Mouse (Mus musculus): ENCODE results near the gene Ddx41. TPM values are rescaled to one million over a fixed set of nuclear protein-coding genes. Genes with fewer than 3 reads are reported as not detected.

Ddx41 gene
- polyA plus RNA-seq, 1 experiment from 2014 or later = 60.1 TPM

DNA sequence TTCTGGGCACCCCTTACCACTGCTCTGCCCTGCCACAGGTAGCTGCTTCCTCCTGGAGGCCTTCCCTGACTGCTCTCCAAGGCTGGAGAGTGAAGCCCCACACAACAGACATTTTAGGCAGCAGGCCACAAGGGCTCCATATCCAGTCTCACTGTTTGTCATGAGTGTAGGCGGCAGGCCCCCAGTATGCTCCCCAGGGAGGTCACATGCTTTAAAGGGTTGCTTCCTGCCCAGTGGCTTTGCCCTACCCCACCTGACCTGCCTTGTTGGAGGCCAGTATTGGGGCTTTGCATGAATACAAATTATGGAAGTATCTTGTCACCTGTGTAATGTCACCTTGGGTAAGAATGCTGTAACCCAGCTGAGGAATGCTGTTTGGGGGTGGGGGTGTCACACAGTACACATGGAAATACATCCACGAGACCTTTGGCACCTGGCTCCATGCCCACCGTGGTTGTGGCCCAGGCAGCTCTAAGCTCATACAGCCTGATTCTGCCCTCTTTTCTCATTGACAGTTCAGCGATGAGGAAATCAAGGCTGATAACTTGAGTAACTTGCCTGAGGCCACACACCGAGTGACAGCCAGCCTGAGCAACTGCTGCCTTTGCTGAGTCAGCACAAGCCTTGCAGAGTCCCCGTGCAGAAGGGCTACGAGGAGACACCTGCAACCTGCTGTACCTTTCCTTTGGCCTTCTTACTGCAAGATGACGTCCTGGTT is 7.1 kb downstream of the Ddx41 start, which contains the start of gene Dok3:
TSS of gene Dok3 (minus strand) at position 99 of the 718 bp plus-strand sequence.
- no peak for TF ChIP-seq CTCF (IDR thresholded peaks at IDR 0.05; ENCODE audit: low read depth)
- no peaks in the 10 kb centered on the region for H3K9me3 ChIP-seq (replicated peaks; ENCODE audit: low read length)
- no peak for DNase-seq (ENCODE audit: low spot score)
- no peak within 1 kb of the TSS for H3K4me2 ChIP-seq (ENCODE audit: low read length)
- H3K27me3 ChIP-seq (ENCODE audit: insufficient read depth, low read length) = no peaks in the 10 kb centered on the region
- no peak within 1 kb of the TSS for H3K27ac ChIP-seq
- ATAC-seq (replicated peaks; ENCODE audit: low FRiP score, low read depth) = peak; percentile 36
- no peak within 1 kb of the TSS for H3K9ac ChIP-seq (ENCODE audit: low read depth, low read length)
- 73% methylated on average over 8 of the region's 8 CpGs for WGBS
- peaks cover 36% of the 10 kb centered on the region; the same call in 1 of the 2 replicates for H3K36me3 ChIP-seq (ENCODE audit: insufficient read depth, low read length)
- no peaks in the 10 kb centered on the region for H3K4me1 ChIP-seq (replicated peaks; ENCODE audit: insufficient read depth, low read length)
- H3K4me3 ChIP-seq (replicated peaks; ENCODE audit: low read depth, low read length) = no peak within 1 kb of the TSS

DNA sequence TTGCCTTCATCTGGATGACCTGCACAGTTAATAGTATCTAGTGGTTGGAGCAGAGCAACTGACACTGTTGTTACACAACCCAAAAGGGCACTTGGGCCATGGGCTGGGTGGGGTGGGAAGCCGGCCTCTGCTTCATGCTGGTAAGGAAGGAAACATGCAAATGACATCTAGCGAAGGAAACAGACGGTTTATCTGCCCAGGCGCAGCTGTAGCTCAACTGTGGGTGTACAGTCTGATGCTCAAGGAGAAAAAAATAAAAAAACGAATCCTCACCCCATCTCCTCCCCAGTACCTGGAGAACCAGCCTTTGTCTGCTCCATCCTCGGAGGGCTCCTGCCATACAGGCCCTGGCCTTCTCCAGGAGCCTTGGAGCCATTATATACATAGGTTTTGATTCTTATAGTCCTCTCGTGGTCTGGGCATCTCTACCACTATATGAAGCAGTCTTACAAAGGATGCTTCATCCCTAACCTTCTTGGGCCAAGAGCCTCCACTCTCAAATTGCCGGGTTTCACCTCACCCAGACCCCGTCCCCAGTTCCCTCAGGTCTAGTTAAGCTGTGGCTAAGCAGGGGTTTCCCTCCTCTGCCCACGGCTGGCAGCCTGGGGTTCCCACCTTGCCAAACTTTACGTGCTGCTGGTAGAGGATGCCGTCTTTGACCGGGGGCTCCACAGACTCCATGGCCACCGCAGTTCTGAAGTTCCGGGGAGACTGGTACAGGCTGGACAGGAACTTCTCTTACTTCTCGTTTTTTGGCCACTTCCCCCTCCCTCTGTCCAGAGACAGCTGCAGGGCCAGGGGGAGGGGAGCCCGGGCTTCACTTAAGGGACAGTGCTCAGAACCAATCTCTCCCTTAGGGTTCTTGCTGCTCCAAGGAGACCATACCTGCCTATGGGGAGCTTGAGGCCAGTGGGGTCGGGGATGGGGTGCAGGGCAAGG is 8.4 kb downstream of the Ddx41 start:
- no peaks in the 10 kb centered on the region for H3K27me3 ChIP-seq (ENCODE audit: insufficient read depth, low read length)
- WGBS = 79% methylated on average over 18 of the region's 18 CpGs
- H3K4me1 ChIP-seq (replicated peaks; ENCODE audit: insufficient read depth, low read length) = peaks cover 5% of the 10 kb centered on the region; the same call in 1 of the 2 replicates
- H3K27ac ChIP-seq = no peak overlapping the region
- ATAC-seq (replicated peaks; ENCODE audit: low FRiP score, low read depth) (no peak), DNase-seq (ENCODE audit: low spot score) (no peak)
- H3K9ac ChIP-seq (ENCODE audit: low read depth, low read length) = no peak overlapping the region
- H3K4me3 ChIP-seq (replicated peaks; ENCODE audit: low read depth, low read length) = no peak overlapping the region
- no peak overlapping the region for H3K4me2 ChIP-seq (ENCODE audit: low read length)
- TF ChIP-seq CTCF (IDR thresholded peaks at IDR 0.05; ENCODE audit: low read depth) = no peak
- H3K9me3 ChIP-seq (replicated peaks; ENCODE audit: low read length) = no peaks in the 10 kb centered on the region
- peaks cover 26% of the 10 kb centered on the region; the same call in 1 of the 2 replicates for H3K36me3 ChIP-seq (ENCODE audit: insufficient read depth, low read length)

DNA sequence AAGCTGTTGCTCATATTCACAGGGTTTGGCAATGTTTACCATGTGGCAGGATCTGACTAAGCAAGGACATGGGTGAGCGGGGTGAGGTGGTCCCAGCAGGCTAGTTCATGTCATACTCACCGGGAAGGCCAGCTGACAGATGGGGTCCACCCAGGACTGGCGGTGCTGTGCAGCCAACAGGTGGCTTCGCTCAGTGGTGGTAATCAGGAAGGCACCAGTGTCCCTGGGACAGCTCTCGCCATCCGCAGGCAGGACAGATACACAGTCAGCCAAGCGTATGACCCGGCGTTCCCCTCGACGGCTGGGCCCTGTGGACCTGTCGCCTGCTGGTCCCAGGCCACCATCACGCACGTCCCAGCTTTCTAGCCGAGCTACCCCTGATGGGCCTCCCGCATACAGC is 9.2 kb downstream of the Ddx41 start:
- 71% methylated on average over 16 of the region's 16 CpGs for whole genome bisulfite sequencing
- Histone ChIP-seq H3K4me3 (replicated peaks; ENCODE audit: low read depth, low read length) (no peak overlapping the region), H3K27me3 (ENCODE audit: insufficient read depth, low read length) (no peaks in the 10 kb centered on the region)

DNA sequence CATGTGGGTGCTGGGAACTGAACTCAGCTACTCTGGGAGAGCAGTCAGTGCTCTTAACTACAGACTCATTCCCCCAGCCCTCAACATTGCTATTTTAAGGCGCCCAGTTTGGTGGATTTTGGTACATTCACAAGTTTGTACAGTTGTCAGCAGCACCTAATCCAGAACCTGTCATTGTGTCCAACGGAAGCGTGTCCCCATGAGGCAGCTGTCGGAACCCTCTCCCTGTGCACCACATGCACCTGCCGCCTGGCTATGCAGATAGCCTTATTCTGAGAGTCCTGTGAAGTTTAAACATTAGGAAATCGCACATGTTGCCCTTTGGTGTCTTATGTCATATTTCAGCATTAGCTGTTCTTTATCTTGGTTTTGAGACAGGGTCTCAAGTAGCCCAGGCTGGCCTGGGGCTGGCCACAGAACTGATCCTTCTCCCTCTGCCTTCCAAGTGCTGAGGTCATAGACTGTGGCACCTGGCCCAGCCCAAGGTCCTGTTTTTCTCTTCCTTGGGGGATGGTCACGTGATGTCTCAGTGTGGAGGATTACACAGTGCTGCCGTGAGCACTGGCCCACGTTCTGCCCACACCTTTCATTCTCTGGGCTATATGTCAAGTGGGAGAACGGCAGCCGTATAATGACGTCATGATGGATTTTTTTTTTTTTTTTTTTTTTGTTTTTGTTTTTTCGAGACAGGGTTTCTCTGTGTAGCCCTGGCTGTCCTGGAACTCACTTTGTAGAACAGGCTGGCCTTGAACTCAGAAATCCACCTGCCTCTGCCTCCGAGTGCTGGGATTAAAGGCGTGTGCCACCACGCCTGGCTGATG is 10.5 kb downstream of the Ddx41 start:
- H3K4me3 ChIP-seq (replicated peaks; ENCODE audit: low read depth, low read length) = no peak overlapping the region
- no peak overlapping the region for H3K9ac ChIP-seq (ENCODE audit: low read depth, low read length)
- H3K4me1 ChIP-seq (replicated peaks; ENCODE audit: insufficient read depth, low read length) = peaks cover 5% of the 10 kb centered on the region; the same call in 1 of the 2 replicates
- 73% methylated on average over 16 of the region's 16 CpGs for WGBS
- no peaks in the 10 kb centered on the region for H3K9me3 ChIP-seq (replicated peaks; ENCODE audit: low read length)
- no peak overlapping the region for H3K4me2 ChIP-seq (ENCODE audit: low read length)
- TF ChIP-seq CTCF (IDR thresholded peaks at IDR 0.05; ENCODE audit: low read depth) = no peak
- H3K27me3 ChIP-seq (ENCODE audit: insufficient read depth, low read length) = no peaks in the 10 kb centered on the region
- H3K27ac ChIP-seq = no peak overlapping the region
- peaks cover 14% of the 10 kb centered on the region; the same call in 1 of the 2 replicates for H3K36me3 ChIP-seq (ENCODE audit: insufficient read depth, low read length)
- ATAC-seq (replicated peaks; ENCODE audit: low FRiP score, low read depth) = no peak
- no peak for DNase-seq (ENCODE audit: low spot score)

More for the DNA sequence above, 9.2 kb downstream of the Ddx41 start:
- Histone ChIP-seq H3K4me1 (replicated peaks; ENCODE audit: insufficient read depth, low read length) (peaks cover 5% of the 10 kb centered on the region; the same call in 1 of the 2 replicates), H3K9ac (ENCODE audit: low read depth, low read length) (no peak overlapping the region), H3K36me3 (ENCODE audit: insufficient read depth, low read length) (peaks cover 26% of the 10 kb centered on the region; the same call in 1 of the 2 replicates), H3K9me3 (replicated peaks; ENCODE audit: low read length) (no peaks in the 10 kb centered on the region), H3K4me2 (ENCODE audit: low read length) (no peak overlapping the region), H3K27ac (no peak overlapping the region)
- DNase-seq (ENCODE audit: low spot score) = no peak
- TF ChIP-seq CTCF (IDR thresholded peaks at IDR 0.05; ENCODE audit: low read depth) = no peak
- ATAC-seq (replicated peaks; ENCODE audit: low FRiP score, low read depth) = no peak; the same call in 1 of the 2 replicates

DNA sequence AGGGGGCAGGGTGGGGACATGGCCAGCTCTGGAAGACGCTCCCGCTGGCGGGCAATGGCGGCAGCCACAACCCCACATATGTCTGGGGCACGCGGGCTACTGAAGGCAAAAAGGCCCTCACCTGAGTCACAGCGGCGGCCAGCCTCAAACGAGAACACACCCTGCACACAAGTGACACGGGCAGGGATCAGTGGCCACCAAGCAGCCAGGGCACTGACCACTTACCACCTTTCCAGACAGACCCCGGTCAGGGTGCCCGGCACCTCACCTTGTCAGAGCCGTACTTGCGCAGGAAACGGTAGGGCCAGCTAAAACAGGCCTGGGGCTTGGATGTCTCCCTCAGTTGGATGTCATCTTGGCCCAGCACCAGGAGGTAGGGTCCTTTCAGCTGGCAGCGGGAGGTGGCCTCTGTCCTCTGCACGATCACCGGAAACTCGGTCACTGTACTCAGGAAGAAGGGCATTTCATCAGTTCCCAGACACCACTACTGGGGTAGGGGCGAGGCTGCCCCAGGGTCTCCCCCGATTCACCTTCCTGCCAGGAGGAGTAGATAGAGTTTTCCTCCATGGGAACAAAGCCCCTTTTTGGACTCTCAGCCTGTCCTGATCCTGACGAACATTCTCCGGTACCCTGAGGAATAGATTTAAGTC is 12.4 kb downstream of the Ddx41 start:
- Histone ChIP-seq H3K36me3 (ENCODE audit: insufficient read depth, low read length) (no peaks in the 10 kb centered on the region), H3K27ac (no peak overlapping the region), H3K4me2 (ENCODE audit: low read length) (no peak overlapping the region), H3K9ac (ENCODE audit: low read depth, low read length) (no peak overlapping the region), H3K4me1 (replicated peaks; ENCODE audit: insufficient read depth, low read length) (peaks cover 5% of the 10 kb centered on the region; the same call in 1 of the 2 replicates), H3K27me3 (ENCODE audit: insufficient read depth, low read length) (no peaks in the 10 kb centered on the region), H3K4me3 (replicated peaks; ENCODE audit: low read depth, low read length) (no peak overlapping the region), H3K9me3 (replicated peaks; ENCODE audit: low read length) (no peaks in the 10 kb centered on the region)
- WGBS = 86% methylated on average over 23 of the region's 23 CpGs
- DNase-seq (ENCODE audit: low spot score) (no peak), ATAC-seq (replicated peaks; ENCODE audit: low FRiP score, low read depth) (no peak)
- no peak for TF ChIP-seq CTCF (IDR thresholded peaks at IDR 0.05; ENCODE audit: low read depth)

Measured in kidney, postnatal 0 days (tissue).